Mouse (Mus musculus) myocyte (in vitro differentiated cells): ENCODE data around the gene Dnajc2.

Experiments used
- CEBPB ChIP-seq: IDR thresholded peaks from 2 replicates; pipeline ENCODE4 v1.6.1; 2011; ENCODE audit warnings: mild to moderate bottlenecking, moderate library complexity; ENCODE audit not compliant: poor library complexity, insufficient read depth, severe bottlenecking
- E2F4 ChIP-seq: IDR thresholded peaks from one replicate; pipeline ENCODE4 v1.6.1; 2011; ENCODE audit warnings: mild to moderate bottlenecking, control low read depth, moderate library complexity; ENCODE audit not compliant: insufficient read depth
- MAX ChIP-seq: IDR thresholded peaks from one replicate; pipeline ENCODE4 v1.6.1; 2011; ENCODE audit warnings: low read depth, mild to moderate bottlenecking, control low read depth
- MYOG ChIP-seq, 3 experiments: IDR thresholded peaks; one replicate each; pipeline ENCODE4 v1.6.1; 2011; ENCODE audit warnings: control low read depth in 2 of 3, low read depth in 2 of 3, mild to moderate bottlenecking in 2 of 3; ENCODE audit not compliant: insufficient read length in 2 of 3, control insufficient read depth in 1 of 3, insufficient read depth in 1 of 3
- POLR2A ChIP-seq: IDR thresholded peaks from one replicate; pipeline ENCODE4 v1.6.1; 2011; ENCODE audit warnings: low read depth, mild to moderate bottlenecking, control low read depth, moderate library complexity; ENCODE audit not compliant: insufficient read length
- POLR2AphosphoS2 ChIP-seq: IDR thresholded peaks from one replicate; pipeline ENCODE4 v1.6.1; 2011; ENCODE audit warnings: low read depth, control low read depth; ENCODE audit not compliant: insufficient read length
- SRF ChIP-seq: IDR thresholded peaks from one replicate; pipeline ENCODE4 v1.6.1; 2011; ENCODE audit warnings: low read depth; ENCODE audit not compliant: control insufficient read depth, insufficient read length
- TCF12 ChIP-seq: IDR thresholded peaks from one replicate; pipeline ENCODE4 v1.6.1; 2011; ENCODE audit warnings: mild to moderate bottlenecking, control low read depth; ENCODE audit not compliant: poor library complexity, insufficient read depth, severe bottlenecking
- TCF3 ChIP-seq: IDR thresholded peaks from one replicate; pipeline ENCODE4 v1.6.1; 2011; ENCODE audit warnings: low read depth, control low read depth; ENCODE audit not compliant: insufficient read length
- USF1 ChIP-seq: IDR thresholded peaks from one replicate; pipeline ENCODE4 v1.6.1; 2011; ENCODE audit warnings: low read depth, mild to moderate bottlenecking, control low read depth, moderate library complexity

- TF ChIP-seq POLR2A (no peak), TCF3 (no peak), CEBPB (no peak), MAX (no peak), POLR2AphosphoS2 (no peak), MYOG (IDR thresholded peaks at IDR 0.05; ENCODE audit: control insufficient read depth in 1 of 3, insufficient read depth in 1 of 3, insufficient read length in 2 of 3, low read depth in 2 of 3) (no peak), E2F4 (no peak), TCF12 (no peak), SRF (no peak), USF1 (no peak)
These were observed 67.8 kb downstream of the Dnajc2 start for GRCm38 (mm10) chr5:21717165-21717715.
